Mouse (Mus musculus) liver, embryonic 13.5 days (tissue): ENCODE measurements around the gene Hoxb5. TPM values are rescaled to one million over a fixed set of nuclear protein-coding genes. Genes with fewer than 3 reads are reported as not detected.

Experiments
- ATAC-seq: fragments of 200-750 bp; cut with Nextera tagmentation; 2 replicates; pipeline ENCODE4 v1.8.0; 2017; ENCODE audit warnings: low read depth, mild to moderate bottlenecking, moderate number of reproducible peaks, moderate library complexity
- DNase-seq: peaks from one replicate; pipeline ENCODE4 v3.0.0; 2022
- H3K27ac ChIP-seq: fragments of 300-500 bp; sonication (generic); 2 replicates; pipeline ENCODE4 v1.5.1; 2015; ENCODE audit warnings: moderate library complexity, mild to moderate bottlenecking, inconsistent platforms
- H3K27me3 ChIP-seq: fragments of 300-500 bp; sonication (generic); 2 replicates; pipeline ENCODE4 v1.6.1; 2015; ENCODE audit warnings: mild to moderate bottlenecking, inconsistent platforms
- H3K36me3 ChIP-seq: fragments of 300-500 bp; sonication (generic); 2 replicates; pipeline ENCODE4 v1.6.1; 2015; ENCODE audit warnings: mild to moderate bottlenecking, inconsistent platforms
- H3K4me1 ChIP-seq: fragments of 300-500 bp; sonication (generic); replicated peaks from 2 replicates; pipeline ENCODE4 v1.6.1; 2015; ENCODE audit warnings: inconsistent platforms
- H3K4me2 ChIP-seq: fragments of 300-500 bp; sonication (generic); 2 replicates; pipeline ENCODE4 v1.6.1; 2015; ENCODE audit warnings: inconsistent platforms, mild to moderate bottlenecking, moderate library complexity
- H3K4me3 ChIP-seq: fragments of 300-500 bp; sonication (generic); replicated peaks from 2 replicates; pipeline ENCODE4 v1.5.1; 2015; ENCODE audit warnings: mild to moderate bottlenecking, inconsistent platforms
- H3K9ac ChIP-seq: fragments of 300-500 bp; sonication (generic); 2 replicates; pipeline ENCODE4 v1.6.1; 2015; ENCODE audit warnings: mild to moderate bottlenecking, inconsistent platforms
- H3K9me3 ChIP-seq: fragments of 300-500 bp; sonication (generic); replicated peaks from 2 replicates; pipeline ENCODE4 v1.6.1; 2016; ENCODE audit warnings: inconsistent platforms
- WGBS: fragments of 180-500 bp; shearing (Covaris S2); methylation state at CpG from one replicate; pipeline ENCODE4 v1.1.7; 2015; ENCODE audit not compliant: insufficient replicate concordance; 5-methylcytosine and 5-hydroxymethylcytosine counted together
- polyA plus RNA-seq: library from polyadenylated mRNA; unstranded; fragments of >200 nt; fragmentation: Nextera tagmentation; extraction: Ambion mirVana; gene quantifications from 2 replicates; pipeline ENCODE4 v1.2.1, GENCODE M21; 2015

Hoxb5 gene
- polyA plus RNA-seq, 1 experiment from 2014 or later = 0.44 TPM

DNA sequence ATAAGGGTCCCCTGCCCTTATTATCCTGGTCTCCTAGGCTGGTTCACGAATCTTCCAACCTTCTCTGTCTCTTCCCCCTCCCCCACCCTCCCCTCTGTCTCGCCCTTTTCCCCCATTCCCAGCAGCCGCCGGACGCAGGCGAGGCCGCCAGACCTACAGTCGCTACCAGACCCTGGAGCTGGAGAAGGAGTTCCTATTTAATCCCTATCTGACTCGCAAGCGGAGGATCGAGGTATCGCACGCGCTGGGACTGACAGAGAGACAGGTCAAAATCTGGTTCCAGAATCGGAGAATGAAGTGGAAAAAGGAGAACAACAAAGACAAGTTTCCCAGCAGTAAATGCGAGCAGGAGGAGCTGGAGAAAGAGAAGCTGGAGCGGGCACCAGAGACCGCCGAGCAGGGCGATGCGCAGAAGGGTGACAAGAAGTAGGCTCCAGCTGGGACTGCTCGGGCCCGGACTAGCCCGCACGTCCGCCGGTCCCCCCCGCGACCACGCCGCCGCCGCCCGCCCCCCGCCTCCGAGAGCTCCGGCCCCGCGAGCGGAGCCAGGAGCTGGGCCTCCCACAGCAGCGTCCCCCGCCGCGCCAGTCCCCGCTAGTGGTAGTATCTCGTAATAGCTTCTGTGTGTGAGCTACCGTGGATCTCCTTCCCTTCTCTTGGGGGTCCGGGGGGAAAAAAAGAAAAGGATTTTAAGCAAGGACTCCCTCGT, 18.9 kb upstream of the Hoxb5 start:
- Histone ChIP-seq H3K4me2 (peak overlapping the region; percentile 32), H3K4me3 (peak overlapping the region; percentile 20), H3K9me3 (no peaks in the 10 kb centered on the region), H3K36me3 (no peaks in the 10 kb centered on the region), H3K27ac (no peak overlapping the region), H3K4me1 (peaks cover 11% of the 10 kb centered on the region), H3K9ac (no peak overlapping the region), H3K27me3 (peaks cover 100% of the 10 kb centered on the region)
- WGBS = 1% methylated on average over 49 of the region's 49 CpGs
- ATAC-seq = no peak
- no peak for DNase-seq

GRCm38 (mm10) chr11:96284774-96285734, 18.1 kb upstream of the Hoxb5 start:
- H3K27ac ChIP-seq = no peak overlapping the region
- H3K4me3 ChIP-seq = peak overlapping the region; percentile 20
- peaks cover 11% of the 10 kb centered on the region for H3K4me1 ChIP-seq
- ATAC-seq (no peak), DNase-seq (no peak)
- no peaks in the 10 kb centered on the region for H3K9me3 ChIP-seq
- H3K4me2 ChIP-seq = peak overlapping the region; percentile 32; the same call in 1 of the 2 replicates
- peaks cover 100% of the 10 kb centered on the region for H3K27me3 ChIP-seq
- no peak overlapping the region for H3K9ac ChIP-seq
- WGBS = 1% methylated on average over 37 of the region's 37 CpGs
- no peaks in the 10 kb centered on the region for H3K36me3 ChIP-seq

GRCm38 (mm10) chr11:96285771-96286738, 17.1 kb upstream of the Hoxb5 start, which contains the start of gene Hoxb7:
Hoxb7 (plus strand) TSS chr11:96286623.
- WGBS = 2% methylated on average over 43 of the region's 43 CpGs
- ATAC-seq = no peak
- H3K9ac ChIP-seq = no peak within 1 kb of the TSS

DNA sequence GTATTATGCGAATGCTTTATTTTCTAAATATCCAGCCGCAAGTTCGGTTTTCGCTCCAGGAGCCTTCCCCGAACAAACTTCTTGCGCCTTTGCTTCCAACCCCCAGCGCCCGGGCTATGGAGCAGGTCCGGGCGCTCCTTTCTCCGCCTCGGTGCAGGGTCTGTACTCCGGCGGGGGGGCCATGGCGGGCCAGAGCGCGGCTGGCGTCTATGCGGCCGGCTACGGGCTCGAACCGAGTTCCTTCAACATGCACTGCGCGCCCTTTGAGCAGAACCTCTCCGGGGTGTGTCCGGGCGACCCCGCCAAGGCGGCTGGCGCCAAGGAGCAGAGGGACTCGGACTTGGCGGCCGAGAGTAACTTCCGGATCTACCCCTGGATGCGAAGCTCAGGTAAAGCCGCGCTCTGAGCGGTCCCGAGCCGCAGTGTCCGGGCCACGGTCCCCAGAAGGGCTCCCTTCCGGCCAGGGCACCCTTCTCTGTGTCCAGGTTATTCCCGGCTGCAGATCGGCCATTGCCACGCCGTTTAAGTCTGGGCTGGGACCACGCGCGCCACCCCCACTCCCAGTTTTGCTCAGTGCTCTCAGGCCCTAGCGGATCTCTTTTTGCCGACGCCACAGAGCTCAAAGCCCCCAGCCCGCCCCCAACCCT, 16.3 kb upstream of the Hoxb5 start:
- Histone ChIP-seq H3K36me3 (no peaks in the 10 kb centered on the region), H3K9ac (no peak overlapping the region), H3K27ac (no peak overlapping the region), H3K4me2 (peak overlapping the region; percentile 50), H3K9me3 (no peaks in the 10 kb centered on the region), H3K4me3 (peak overlapping the region; percentile 36), H3K4me1 (peaks cover 11% of the 10 kb centered on the region), H3K27me3 (peaks cover 100% of the 10 kb centered on the region)
- no peak for ATAC-seq
- WGBS = 1% methylated on average over 55 of the region's 55 CpGs
- no peak for DNase-seq

More at GRCm38 (mm10) chr11:96285771-96286738, 17.1 kb upstream of the Hoxb5 start, which contains the start of gene Hoxb7:
- Histone ChIP-seq H3K36me3 (no peaks in the 10 kb centered on the region), H3K4me1 (peaks cover 11% of the 10 kb centered on the region), H3K9me3 (no peaks in the 10 kb centered on the region), H3K27me3 (peaks cover 100% of the 10 kb centered on the region), H3K4me3 (peak within 1 kb of the TSS; percentile 36), H3K4me2 (peak within 1 kb of the TSS; percentile 50), H3K27ac (no peak within 1 kb of the TSS)
- no peak for DNase-seq

- no peak for DNase-seq
- Histone ChIP-seq H3K9ac (no peak overlapping the region), H3K4me1 (peaks cover 11% of the 10 kb centered on the region), H3K27me3 (peaks cover 100% of the 10 kb centered on the region), H3K27ac (no peak overlapping the region), H3K4me3 (no peak overlapping the region), H3K4me2 (no peak overlapping the region), H3K36me3 (no peaks in the 10 kb centered on the region), H3K9me3 (no peaks in the 10 kb centered on the region)
- ATAC-seq = no peak
- WGBS = 7% methylated on average over 9 of the region's 9 CpGs
These were observed 15.7 kb upstream of the Hoxb5 start for GRCm38 (mm10) chr11:96287411-96287810.

- no peak for DNase-seq
- WGBS = 21% methylated on average over 1 of the region's 1 CpGs
- no peak for ATAC-seq
These were observed 14.5 kb upstream of the Hoxb5 start for GRCm38 (mm10) chr11:96288455-96289221.

DNA sequence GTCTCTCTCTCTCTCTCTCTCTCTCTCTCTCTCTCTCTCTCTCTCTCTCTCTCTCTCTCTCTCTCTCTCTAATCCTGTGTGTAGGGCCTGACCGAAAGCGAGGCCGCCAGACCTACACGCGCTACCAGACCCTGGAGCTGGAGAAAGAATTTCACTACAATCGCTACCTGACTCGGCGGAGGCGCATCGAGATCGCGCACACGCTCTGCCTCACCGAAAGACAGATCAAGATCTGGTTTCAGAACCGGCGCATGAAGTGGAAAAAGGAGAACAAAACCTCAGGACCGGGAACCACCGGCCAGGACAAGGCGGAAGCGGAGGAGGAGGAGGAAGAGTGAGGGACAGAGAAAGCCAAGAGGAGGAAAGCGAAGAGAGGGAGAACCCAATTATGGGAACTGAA, 13.8 kb upstream of the Hoxb5 start:
- Histone ChIP-seq H3K36me3 (no peaks in the 10 kb centered on the region), H3K9me3 (no peaks in the 10 kb centered on the region), H3K4me1 (peaks cover 8% of the 10 kb centered on the region), H3K4me3 (no peak overlapping the region), H3K4me2 (no peak overlapping the region), H3K27me3 (peaks cover 100% of the 10 kb centered on the region), H3K9ac (no peak overlapping the region), H3K27ac (no peak overlapping the region)
- WGBS = 10% methylated on average over 21 of the region's 21 CpGs
- ATAC-seq (no peak), DNase-seq (no peak)

More at GRCm38 (mm10) chr11:96288455-96289221, 14.5 kb upstream of the Hoxb5 start:
- Histone ChIP-seq H3K4me2 (no peak overlapping the region), H3K36me3 (no peaks in the 10 kb centered on the region), H3K9me3 (no peaks in the 10 kb centered on the region), H3K9ac (no peak overlapping the region), H3K4me3 (no peak overlapping the region), H3K4me1 (peaks cover 11% of the 10 kb centered on the region), H3K27me3 (peaks cover 100% of the 10 kb centered on the region), H3K27ac (no peak overlapping the region)

- WGBS = 28% methylated on average over 6 of the region's 6 CpGs
- H3K27me3 ChIP-seq = peaks cover 100% of the 10 kb centered on the region
- no peak overlapping the region for H3K4me2 ChIP-seq
- H3K36me3 ChIP-seq = no peaks in the 10 kb centered on the region
- ATAC-seq (no peak), DNase-seq (no peak)
- no peak overlapping the region for H3K4me3 ChIP-seq
- H3K9me3 ChIP-seq = no peaks in the 10 kb centered on the region
- H3K27ac ChIP-seq = no peak overlapping the region
- no peak overlapping the region for H3K9ac ChIP-seq
- peaks cover 7% of the 10 kb centered on the region for H3K4me1 ChIP-seq
These were observed 13.3 kb upstream of the Hoxb5 start for GRCm38 (mm10) chr11:96289837-96290236.

GRCm38 (mm10) chr11:96290705-96291355, 12.3 kb upstream of the Hoxb5 start:
- DNase-seq (no peak), ATAC-seq (no peak)
- no peak overlapping the region for H3K4me3 ChIP-seq
- H3K36me3 ChIP-seq = no peaks in the 10 kb centered on the region
- no peak overlapping the region for H3K9ac ChIP-seq
- no peak overlapping the region for H3K4me2 ChIP-seq
- no peak overlapping the region for H3K27ac ChIP-seq
- peaks cover 7% of the 10 kb centered on the region for H3K4me1 ChIP-seq
- H3K27me3 ChIP-seq = peaks cover 100% of the 10 kb centered on the region
- WGBS = 26% methylated on average over 17 of the region's 17 CpGs
- no peaks in the 10 kb centered on the region for H3K9me3 ChIP-seq
